Mouse (Mus musculus) T-helper 1 cell (primary cell): ENCODE results near the gene Adcy2.

Experiments used
- in situ Hi-C: fragments of 300-600 bp; cut with MboI, MseI; formaldehyde crosslinking; loops from one replicate; pipeline ENCODE4 v1.15.1; 2025; ENCODE audit warnings: high pct_unique_total_duplicates

Gene Adcy2

GRCm38 (mm10) chr13:68973143-68973542 is 26.2 kb downstream of the Adcy2 start:
- in situ Hi-C loops, result loop anchor here (10.0 kb wide), 1 partner anchor 198 kb away; no protein-coding TSS in a partner anchor

- in situ Hi-C loops, result no loop called here
Observed at GRCm38 (mm10) chr13:68961580-68961979, 37.8 kb downstream of the Adcy2 start.

- in situ Hi-C loops, result no loop called here
Observed at GRCm38 (mm10) chr13:68960513-68960912, 38.8 kb downstream of the Adcy2 start.

GRCm38 (mm10) chr13:68959406-68959805 is 39.9 kb downstream of the Adcy2 start:
- in situ Hi-C loops, result no loop called here

- in situ Hi-C loops, result no loop called here
Observed at GRCm38 (mm10) chr13:68942735-68943134, 56.6 kb downstream of the Adcy2 start.

GRCm38 (mm10) chr13:68941429-68941828 is 57.9 kb downstream of the Adcy2 start:
- in situ Hi-C loops, result no loop called here

- in situ Hi-C loops, result no loop called here
Observed at GRCm38 (mm10) chr13:68932283-68932647, 67.1 kb downstream of the Adcy2 start.

- in situ Hi-C loops, result no loop called here
Observed at GRCm38 (mm10) chr13:68931602-68932282, 67.6 kb downstream of the Adcy2 start.

GRCm38 (mm10) chr13:68928469-68928868 is 70.9 kb downstream of the Adcy2 start:
- in situ Hi-C loops, result no loop called here

GRCm38 (mm10) chr13:68913666-68914288 is 85.6 kb downstream of the Adcy2 start:
- in situ Hi-C loops, result no loop called here

GRCm38 (mm10) chr13:68906667-68907066 is 92.7 kb downstream of the Adcy2 start:
- in situ Hi-C loops, result no loop called here

GRCm38 (mm10) chr13:68902708-68903107 is 96.6 kb downstream of the Adcy2 start:
- in situ Hi-C loops, result no loop called here

- in situ Hi-C loops, result loop anchor here (5.0 kb wide), 1 partner anchor 1222 kb away; no protein-coding TSS in a partner anchor
Observed at GRCm38 (mm10) chr13:68889929-68890593, 109.3 kb downstream of the Adcy2 start.

- in situ Hi-C loops, result no loop called here
Observed at GRCm38 (mm10) chr13:68868776-68869175, 130.6 kb downstream of the Adcy2 start.

GRCm38 (mm10) chr13:68867940-68868655 is 131.2 kb downstream of the Adcy2 start:
- in situ Hi-C loops, result no loop called here

GRCm38 (mm10) chr13:68860036-68860435 is 139.3 kb downstream of the Adcy2 start:
- in situ Hi-C loops, result no loop called here

- in situ Hi-C loops, result no loop called here
Observed at GRCm38 (mm10) chr13:68848265-68848664, 151.1 kb downstream of the Adcy2 start.

- in situ Hi-C loops, result no loop called here
Observed at GRCm38 (mm10) chr13:68839517-68839916, 159.8 kb downstream of the Adcy2 start.

GRCm38 (mm10) chr13:68836183-68836582 is 163.2 kb downstream of the Adcy2 start:
- in situ Hi-C loops, result no loop called here

- in situ Hi-C loops, result no loop called here
Observed at GRCm38 (mm10) chr13:68835424-68836045, 163.8 kb downstream of the Adcy2 start.

GRCm38 (mm10) chr13:68832141-68832540 is 167.2 kb downstream of the Adcy2 start:
- in situ Hi-C loops, result no loop called here
